Mouse (Mus musculus) kidney, embryonic 16.5 days (tissue): Measurements from ENCODE around the gene Kalrn. TPM values are rescaled to one million over a fixed set of nuclear protein-coding genes. Genes with fewer than 3 reads are reported as not detected.

Experiments
- ATAC-seq: fragments of 200-750 bp; cut with Nextera tagmentation; 2 replicates; pipeline ENCODE4 v1.8.0; 2017; ENCODE audit warnings: moderate TSS enrichment; ENCODE audit not compliant: low FRiP score, low TSS enrichment
- H3K27ac ChIP-seq: fragments of 300-500 bp; sonication (generic); 2 replicates; pipeline ENCODE4 v1.5.1; 2014; ENCODE audit warnings: low read length
- H3K27me3 ChIP-seq: fragments of 300-500 bp; sonication (generic); 2 replicates; pipeline ENCODE4 v1.6.1; 2014; ENCODE audit warnings: low read length, control low read depth, mixed read lengths; ENCODE audit not compliant: insufficient read depth
- H3K36me3 ChIP-seq: fragments of 300-500 bp; sonication (generic); 2 replicates; pipeline ENCODE4 v1.6.1; 2014; ENCODE audit warnings: low read length, control low read depth, mixed read lengths; ENCODE audit not compliant: insufficient read depth
- H3K4me1 ChIP-seq: fragments of 300-500 bp; sonication (generic); 2 replicates; pipeline ENCODE4 v1.6.1; 2014; ENCODE audit warnings: low read length, control low read depth, mixed read lengths; ENCODE audit not compliant: insufficient read depth
- H3K4me2 ChIP-seq: fragments of 300-500 bp; sonication (generic); replicated peaks from 2 replicates; pipeline ENCODE4 v1.6.1; 2014; ENCODE audit warnings: low read depth, low read length
- H3K4me3 ChIP-seq: fragments of 300-500 bp; sonication (generic); 2 replicates; pipeline ENCODE4 v1.5.1; 2014; ENCODE audit warnings: mild to moderate bottlenecking, low read length
- H3K9ac ChIP-seq: fragments of 300-500 bp; sonication (generic); replicated peaks from 2 replicates; pipeline ENCODE4 v1.6.1; 2014; ENCODE audit warnings: low read length
- H3K9me3 ChIP-seq: fragments of 300-500 bp; sonication (generic); 2 replicates; pipeline ENCODE4 v1.6.1; 2016; ENCODE audit warnings: low read length, control low read depth
- WGBS: fragments of 180-500 bp; shearing (Covaris S2); extraction: QIAGEN DNeasy Blood & Tissue Kit; methylation state at CpG from one replicate; pipeline ENCODE4 v1.1.7; 2014; 5-methylcytosine and 5-hydroxymethylcytosine counted together
- polyA plus RNA-seq: library from polyadenylated mRNA; unstranded; fragments of >200 nt; fragmentation: Nextera tagmentation; extraction: Ambion mirVana; gene quantifications from 2 replicates; pipeline ENCODE4 v1.2.1, GENCODE M21; 2015

The Kalrn gene
- polyA plus RNA-seq, 1 experiment from 2014 or later, result 15.2 TPM

GRCm38 (mm10) chr16:34080818-34081217 is 492.5 kb downstream of the Kalrn start:
- no peak overlapping the region for H3K4me2 ChIP-seq
- WGBS, result 25% methylated on average over 6 of the region's 6 CpGs
- H3K4me1 ChIP-seq, result peaks cover 19% of the 10 kb centered on the region
- ATAC-seq, result no peak
- H3K9ac ChIP-seq, result 0 out of 2 replicates have a peak overlapping the region, but pooled peaks have one; percentile 29
- no peaks in the 10 kb centered on the region for H3K9me3 ChIP-seq
- no peaks in the 10 kb centered on the region for H3K36me3 ChIP-seq
- no peak overlapping the region for H3K4me3 ChIP-seq
- 0 out of 2 replicates have a peak overlapping the region, but pooled peaks have one; percentile 56 for H3K27ac ChIP-seq
- H3K27me3 ChIP-seq, result no peaks in the 10 kb centered on the region

GRCm38 (mm10) chr16:34079511-34079910 is 493.8 kb downstream of the Kalrn start:
- H3K4me3 ChIP-seq, result no peak overlapping the region
- H3K4me2 ChIP-seq, result no peak overlapping the region
- H3K27ac ChIP-seq, result no peak overlapping the region
- no peaks in the 10 kb centered on the region for H3K27me3 ChIP-seq
- no peaks in the 10 kb centered on the region for H3K36me3 ChIP-seq
- no peak overlapping the region for H3K9ac ChIP-seq
- ATAC-seq, result no peak
- no peaks in the 10 kb centered on the region for H3K9me3 ChIP-seq
- peaks cover 19% of the 10 kb centered on the region for H3K4me1 ChIP-seq
- 73% methylated on average over 4 of the region's 4 CpGs for WGBS

- Histone ChIP-seq H3K27me3 (no peaks in the 10 kb centered on the region), H3K4me3 (no peak overlapping the region), H3K9me3 (peaks cover 2% of the 10 kb centered on the region; the same call in 1 of the 2 replicates), H3K27ac (no peak overlapping the region), H3K4me1 (peaks cover 19% of the 10 kb centered on the region), H3K36me3 (0 out of 2 replicates have a peak, but pooled peaks cover 3% of the 10 kb centered on the region), H3K9ac (no peak overlapping the region), H3K4me2 (no peak overlapping the region)
- no peak for ATAC-seq
- WGBS, result 84% methylated on average over 2 of the region's 2 CpGs
Observed at GRCm38 (mm10) chr16:34078732-34079131, 494.6 kb downstream of the Kalrn start.

GRCm38 (mm10) chr16:34076101-34076500 is 497.2 kb downstream of the Kalrn start:
- no peaks in the 10 kb centered on the region for H3K27me3 ChIP-seq
- H3K9me3 ChIP-seq, result peaks cover 2% of the 10 kb centered on the region; the same call in 1 of the 2 replicates
- H3K4me1 ChIP-seq, result peaks cover 5% of the 10 kb centered on the region; the same call in 1 of the 2 replicates
- H3K27ac ChIP-seq, result no peak overlapping the region
- 0 out of 2 replicates have a peak, but pooled peaks cover 3% of the 10 kb centered on the region for H3K36me3 ChIP-seq
- H3K4me3 ChIP-seq, result no peak overlapping the region
- WGBS, result 80% methylated on average over 3 of the region's 3 CpGs
- no peak for ATAC-seq
- no peak overlapping the region for H3K4me2 ChIP-seq
- no peak overlapping the region for H3K9ac ChIP-seq

GRCm38 (mm10) chr16:34073930-34074329 is 499.4 kb downstream of the Kalrn start:
- no peak overlapping the region for H3K4me2 ChIP-seq
- 88% methylated on average over 4 of the region's 4 CpGs for WGBS
- no peaks in the 10 kb centered on the region for H3K4me1 ChIP-seq
- ATAC-seq, result no peak
- H3K36me3 ChIP-seq, result 0 out of 2 replicates have a peak, but pooled peaks cover 3% of the 10 kb centered on the region
- no peak overlapping the region for H3K9ac ChIP-seq
- no peak overlapping the region for H3K27ac ChIP-seq
- no peak overlapping the region for H3K4me3 ChIP-seq
- no peaks in the 10 kb centered on the region for H3K27me3 ChIP-seq
- H3K9me3 ChIP-seq, result peaks cover 2% of the 10 kb centered on the region; the same call in 1 of the 2 replicates

GRCm38 (mm10) chr16:34072136-34072535 is 501.2 kb downstream of the Kalrn start:
- H3K9ac ChIP-seq, result no peak overlapping the region
- H3K4me2 ChIP-seq, result no peak overlapping the region
- H3K27me3 ChIP-seq, result no peaks in the 10 kb centered on the region
- H3K4me1 ChIP-seq, result no peaks in the 10 kb centered on the region
- H3K36me3 ChIP-seq, result 0 out of 2 replicates have a peak, but pooled peaks cover 3% of the 10 kb centered on the region
- H3K9me3 ChIP-seq, result peaks cover 2% of the 10 kb centered on the region; the same call in 1 of the 2 replicates
- H3K4me3 ChIP-seq, result no peak overlapping the region
- ATAC-seq, result no peak
- 56% methylated on average over 3 of the region's 3 CpGs for WGBS
- H3K27ac ChIP-seq, result no peak overlapping the region

GRCm38 (mm10) chr16:34071223-34071825 is 502.0 kb downstream of the Kalrn start:
- no peaks in the 10 kb centered on the region for H3K27me3 ChIP-seq
- no peak overlapping the region for H3K4me2 ChIP-seq
- no peak for ATAC-seq
- WGBS, result 89% methylated on average over 3 of the region's 3 CpGs
- H3K9me3 ChIP-seq, result peaks cover 2% of the 10 kb centered on the region; the same call in 1 of the 2 replicates
- H3K4me1 ChIP-seq, result no peaks in the 10 kb centered on the region
- H3K36me3 ChIP-seq, result 0 out of 2 replicates have a peak, but pooled peaks cover 3% of the 10 kb centered on the region
- H3K4me3 ChIP-seq, result no peak overlapping the region
- no peak overlapping the region for H3K9ac ChIP-seq
- no peak overlapping the region for H3K27ac ChIP-seq

GRCm38 (mm10) chr16:34069481-34069880 is 503.9 kb downstream of the Kalrn start:
- Histone ChIP-seq H3K36me3 (0 out of 2 replicates have a peak, but pooled peaks cover 3% of the 10 kb centered on the region), H3K27me3 (no peaks in the 10 kb centered on the region)
- WGBS, result 54% methylated on average over 3 of the region's 3 CpGs

GRCm38 (mm10) chr16:34066922-34067321 is 506.4 kb downstream of the Kalrn start:
- Histone ChIP-seq H3K4me1 (no peaks in the 10 kb centered on the region), H3K27me3 (no peaks in the 10 kb centered on the region), H3K4me2 (no peak overlapping the region), H3K27ac (no peak overlapping the region), H3K36me3 (no peaks in the 10 kb centered on the region), H3K4me3 (no peak overlapping the region), H3K9me3 (no peaks in the 10 kb centered on the region), H3K9ac (no peak overlapping the region)
- ATAC-seq, result no peak

More at GRCm38 (mm10) chr16:34069481-34069880, 503.9 kb downstream of the Kalrn start:
- Histone ChIP-seq H3K9me3 (peaks cover 2% of the 10 kb centered on the region; the same call in 1 of the 2 replicates), H3K4me1 (no peaks in the 10 kb centered on the region), H3K27ac (no peak overlapping the region), H3K9ac (no peak overlapping the region), H3K4me3 (no peak overlapping the region), H3K4me2 (no peak overlapping the region)
- no peak for ATAC-seq

- WGBS, result 84% methylated on average over 4 of the region's 4 CpGs
- no peak overlapping the region for H3K27ac ChIP-seq
- H3K9ac ChIP-seq, result no peak overlapping the region
- no peaks in the 10 kb centered on the region for H3K27me3 ChIP-seq
- no peak overlapping the region for H3K4me3 ChIP-seq
- no peaks in the 10 kb centered on the region for H3K9me3 ChIP-seq
- no peaks in the 10 kb centered on the region for H3K36me3 ChIP-seq
- no peak for ATAC-seq
- H3K4me1 ChIP-seq, result no peaks in the 10 kb centered on the region
- H3K4me2 ChIP-seq, result no peak overlapping the region
Observed at GRCm38 (mm10) chr16:34066376-34066775, 507.0 kb downstream of the Kalrn start.
